Mouse (Mus musculus) limb, embryonic 13.5 days (tissue): Measurements from ENCODE around the gene Cdrt4. TPM values are rescaled to one million over a fixed set of nuclear protein-coding genes. Genes with fewer than 3 reads are reported as not detected.
A peak's percentile ranks its signal among the peaks of the same experiment; 100 is the strongest.

Source experiments
- ATAC-seq: fragments of 200-750 bp; cut with Nextera tagmentation; 2 replicates; pipeline ENCODE4 v1.8.0; 2017; ENCODE audit warnings: low read depth, moderate number of reproducible peaks, moderate TSS enrichment; ENCODE audit not compliant: low FRiP score
- H3K27ac ChIP-seq: fragments of 300-500 bp; sonication (generic); 2 replicates; pipeline ENCODE4 v1.5.1; 2015; ENCODE audit warnings: inconsistent platforms, mild to moderate bottlenecking, moderate library complexity
- H3K27me3 ChIP-seq: fragments of 300-500 bp; sonication (generic); 2 replicates; pipeline ENCODE4 v1.6.1; 2015; ENCODE audit warnings: mild to moderate bottlenecking, inconsistent platforms
- H3K36me3 ChIP-seq: fragments of 300-500 bp; sonication (generic); 2 replicates; pipeline ENCODE4 v1.6.1; 2015; ENCODE audit warnings: inconsistent platforms, mild to moderate bottlenecking, moderate library complexity
- H3K4me1 ChIP-seq: fragments of 300-500 bp; sonication (generic); 2 replicates; pipeline ENCODE4 v1.6.1; 2015; ENCODE audit warnings: inconsistent platforms
- H3K4me2 ChIP-seq: fragments of 300-500 bp; sonication (generic); replicated peaks from 2 replicates; pipeline ENCODE4 v1.6.1; 2015; ENCODE audit warnings: inconsistent platforms, mild to moderate bottlenecking, moderate library complexity
- H3K4me3 ChIP-seq: fragments of 300-500 bp; sonication (generic); 2 replicates; pipeline ENCODE4 v1.5.1; 2015; ENCODE audit warnings: moderate library complexity, mild to moderate bottlenecking, inconsistent platforms
- H3K9ac ChIP-seq: fragments of 300-500 bp; sonication (generic); 2 replicates; pipeline ENCODE4 v1.6.1; 2015; ENCODE audit warnings: mild to moderate bottlenecking, inconsistent platforms
- H3K9me3 ChIP-seq: fragments of 300-500 bp; sonication (generic); 2 replicates; pipeline ENCODE4 v1.6.1; 2016; ENCODE audit warnings: inconsistent platforms
- WGBS: fragments of 180-500 bp; shearing (Covaris S2); methylation state at CpG from one replicate; pipeline ENCODE4 v1.1.7; 2015; 5-methylcytosine and 5-hydroxymethylcytosine counted together
- polyA plus RNA-seq: library from polyadenylated mRNA; unstranded; fragments of >200 nt; fragmentation: Nextera tagmentation; extraction: Ambion mirVana; gene quantifications from 2 replicates; pipeline ENCODE4 v1.2.1, GENCODE M21; 2015

Cdrt4 gene
- polyA plus RNA-seq, 1 experiment from 2014 or later, result 0.62 TPM

DNA sequence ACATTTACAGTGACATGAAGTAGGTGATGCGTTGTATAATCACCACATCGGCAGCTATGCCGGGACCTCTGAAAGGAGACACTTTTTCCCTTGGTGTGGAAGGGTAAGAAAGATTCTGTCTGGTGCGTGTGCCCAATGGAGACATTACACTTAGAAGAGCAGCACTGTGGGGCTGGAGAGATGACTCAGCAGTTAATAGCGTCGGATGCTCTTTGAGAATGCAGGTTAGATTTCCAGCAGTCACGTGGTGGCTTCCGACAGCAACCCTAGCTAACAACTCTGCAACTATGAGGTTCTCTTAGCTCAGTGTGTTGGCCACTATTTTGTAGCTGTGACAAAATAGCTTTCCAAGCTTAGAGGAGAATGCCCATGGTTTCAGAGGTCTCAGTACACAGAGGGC is 49.1 kb downstream of the Cdrt4 start:
- H3K27me3 ChIP-seq, result no peaks in the 10 kb centered on the region
- H3K9ac ChIP-seq, result no peak overlapping the region
- no peak overlapping the region for H3K27ac ChIP-seq
- H3K36me3 ChIP-seq, result no peaks in the 10 kb centered on the region
- H3K4me3 ChIP-seq, result no peak overlapping the region
- no peak for ATAC-seq
- no peak overlapping the region for H3K4me2 ChIP-seq
- peaks cover 41% of the 10 kb centered on the region for H3K4me1 ChIP-seq
- H3K9me3 ChIP-seq, result no peaks in the 10 kb centered on the region
- 90% methylated on average over 8 of the region's 8 CpGs for WGBS

DNA sequence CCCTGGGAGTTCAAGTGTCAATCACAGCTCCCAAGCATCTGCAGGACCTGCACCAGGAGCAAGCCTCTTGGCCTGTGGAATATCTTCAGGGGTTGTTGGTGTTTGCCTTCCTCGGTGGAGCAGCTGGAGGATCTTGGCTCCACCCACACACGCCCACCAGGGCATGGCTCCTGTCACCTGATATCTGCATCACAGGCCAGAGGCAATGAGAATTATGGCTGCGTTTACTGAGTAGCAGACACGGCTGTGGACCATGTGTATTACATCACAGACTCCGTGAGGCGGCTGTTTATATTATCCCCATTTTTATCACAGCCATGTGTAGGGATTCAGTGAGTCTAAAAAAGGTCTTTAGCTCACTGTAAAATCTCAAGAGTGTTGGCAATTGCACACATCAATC is 53.6 kb downstream of the Cdrt4 start:
- WGBS, result 9% methylated on average over 6 of the region's 6 CpGs
- no peaks in the 10 kb centered on the region for H3K9me3 ChIP-seq
- H3K27ac ChIP-seq, result no peak overlapping the region; the same call in 1 of the 2 replicates
- no peak overlapping the region for H3K4me2 ChIP-seq
- no peaks in the 10 kb centered on the region for H3K27me3 ChIP-seq
- no peaks in the 10 kb centered on the region for H3K36me3 ChIP-seq
- H3K4me3 ChIP-seq, result no peak overlapping the region
- H3K4me1 ChIP-seq, result peaks cover 17% of the 10 kb centered on the region
- H3K9ac ChIP-seq, result no peak overlapping the region
- ATAC-seq, result peak; percentile 83

DNA sequence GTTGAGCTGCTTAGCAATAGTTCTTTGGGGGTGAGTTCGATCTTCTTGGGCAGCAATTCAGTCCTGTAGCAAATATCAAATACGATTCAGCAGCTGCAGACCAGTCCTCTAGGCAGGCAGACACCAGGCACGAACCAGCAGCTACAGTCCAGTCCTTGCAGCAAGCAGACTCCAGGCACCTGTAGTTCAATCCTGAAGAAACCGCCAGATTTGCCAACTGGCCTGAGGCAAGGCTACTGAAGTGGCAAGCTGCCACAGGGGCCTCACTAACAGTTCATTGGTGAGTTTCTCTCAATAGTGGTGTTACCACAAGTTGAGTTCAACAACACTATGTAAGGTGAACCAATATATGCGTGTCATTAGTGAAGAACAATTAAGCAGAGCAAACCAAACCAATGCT is 56.4 kb downstream of the Cdrt4 start:
- H3K4me1 ChIP-seq, result peaks cover 17% of the 10 kb centered on the region
- no peaks in the 10 kb centered on the region for H3K36me3 ChIP-seq
- no peak overlapping the region for H3K4me2 ChIP-seq
- ATAC-seq, result no peak
- no peak overlapping the region for H3K9ac ChIP-seq
- no peaks in the 10 kb centered on the region for H3K9me3 ChIP-seq
- no peak overlapping the region for H3K27ac ChIP-seq
- H3K4me3 ChIP-seq, result no peak overlapping the region
- no peaks in the 10 kb centered on the region for H3K27me3 ChIP-seq
- 83% methylated on average over 5 of the region's 5 CpGs for WGBS

DNA sequence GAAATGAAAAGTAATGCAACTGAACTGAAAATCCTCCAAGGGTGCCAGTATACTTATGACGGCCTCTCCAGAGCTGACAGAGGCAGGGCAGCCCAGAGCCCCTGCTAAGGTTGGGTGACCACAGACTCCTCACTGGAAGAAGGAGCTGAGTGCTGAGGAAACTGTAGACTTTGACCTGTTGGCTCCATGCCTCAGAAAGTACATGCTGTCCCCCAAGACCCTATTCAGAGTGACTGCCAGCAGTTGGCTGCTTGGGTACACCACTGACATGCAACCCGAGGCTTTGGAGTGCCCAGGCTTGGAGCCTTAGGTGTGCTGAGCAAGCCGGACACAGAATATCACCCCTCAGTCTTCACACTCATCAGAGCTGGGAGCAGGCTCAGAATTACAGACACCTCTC is 57.0 kb downstream of the Cdrt4 start:
- WGBS, result 85% methylated on average over 3 of the region's 3 CpGs

DNA sequence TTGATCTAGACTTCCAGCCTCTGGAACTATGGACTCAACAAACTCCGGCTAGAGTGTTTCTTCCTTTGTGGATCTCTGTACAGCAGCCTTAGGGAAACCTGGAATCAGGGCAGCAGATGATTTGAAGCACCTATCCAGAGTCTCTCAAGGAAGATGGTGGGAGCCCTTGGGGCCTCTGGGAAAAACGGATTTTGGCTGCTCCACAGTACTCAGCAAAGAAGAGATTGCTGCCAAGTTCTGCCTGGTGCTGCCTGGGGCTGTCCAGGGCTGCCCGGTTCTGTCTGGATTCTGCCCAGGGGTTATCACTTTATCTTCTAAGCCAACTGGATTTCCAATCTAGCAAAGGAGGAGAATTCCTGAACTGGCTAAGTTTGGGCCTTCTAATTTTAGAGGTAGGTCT is 58.8 kb downstream of the Cdrt4 start:
- peaks cover 8% of the 10 kb centered on the region for H3K4me1 ChIP-seq
- H3K27me3 ChIP-seq, result no peaks in the 10 kb centered on the region
- no peak overlapping the region for H3K9ac ChIP-seq
- no peak overlapping the region for H3K27ac ChIP-seq
- no peaks in the 10 kb centered on the region for H3K9me3 ChIP-seq
- ATAC-seq, result no peak
- no peak overlapping the region for H3K4me2 ChIP-seq
- no peaks in the 10 kb centered on the region for H3K36me3 ChIP-seq
- no peak overlapping the region for H3K4me3 ChIP-seq
- 72% methylated on average over 3 of the region's 3 CpGs for WGBS

More for the DNA sequence above, 57.0 kb downstream of the Cdrt4 start:
- H3K36me3 ChIP-seq, result no peaks in the 10 kb centered on the region
- H3K4me2 ChIP-seq, result no peak overlapping the region
- ATAC-seq, result no peak
- H3K27ac ChIP-seq, result no peak overlapping the region
- no peaks in the 10 kb centered on the region for H3K9me3 ChIP-seq
- H3K9ac ChIP-seq, result no peak overlapping the region
- H3K27me3 ChIP-seq, result no peaks in the 10 kb centered on the region
- peaks cover 17% of the 10 kb centered on the region for H3K4me1 ChIP-seq
- H3K4me3 ChIP-seq, result no peak overlapping the region

DNA sequence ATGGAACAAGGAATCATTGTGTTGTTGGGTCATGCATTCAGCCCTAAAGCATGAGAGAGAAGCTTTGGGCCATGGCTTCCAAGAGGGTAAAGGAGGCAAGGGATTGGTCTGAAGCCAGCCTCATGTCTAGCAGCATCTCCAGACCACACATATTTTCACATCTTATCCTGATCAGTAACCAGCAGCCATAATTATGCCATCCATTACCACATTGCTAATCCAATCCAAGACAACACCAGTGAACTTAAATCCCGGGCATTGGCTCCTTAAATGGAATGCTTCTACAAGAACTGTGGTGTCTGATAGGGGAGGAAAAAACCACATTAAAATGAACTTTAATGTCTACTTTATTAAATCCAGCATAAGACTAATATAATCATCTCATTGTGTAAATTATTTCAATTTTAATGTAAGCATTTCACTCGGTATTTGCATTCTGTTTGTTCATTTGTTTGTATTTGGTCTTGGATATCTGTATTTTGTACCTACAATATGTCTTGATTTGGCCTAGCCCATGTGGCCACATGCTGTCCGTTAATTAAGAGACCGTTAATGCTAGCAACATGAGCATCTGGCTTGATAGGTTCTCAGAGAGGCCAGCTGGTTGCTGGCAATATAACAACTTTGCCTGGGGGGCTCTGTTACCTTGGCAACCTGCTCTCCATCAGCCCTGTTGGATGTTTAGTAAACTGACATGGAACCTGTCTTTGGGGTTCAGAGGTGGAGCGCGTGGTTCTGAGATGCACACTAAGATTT is 66.5 kb downstream of the Cdrt4 start:
- H3K4me1 ChIP-seq, result peaks cover 44% of the 10 kb centered on the region
- H3K4me3 ChIP-seq, result no peak overlapping the region
- H3K36me3 ChIP-seq, result no peaks in the 10 kb centered on the region
- ATAC-seq, result no peak
- no peaks in the 10 kb centered on the region for H3K27me3 ChIP-seq
- WGBS, result 40% methylated on average over 6 of the region's 6 CpGs
- H3K27ac ChIP-seq, result no peak overlapping the region
- no peak overlapping the region for H3K4me2 ChIP-seq
- no peak overlapping the region for H3K9ac ChIP-seq
- H3K9me3 ChIP-seq, result no peaks in the 10 kb centered on the region

DNA sequence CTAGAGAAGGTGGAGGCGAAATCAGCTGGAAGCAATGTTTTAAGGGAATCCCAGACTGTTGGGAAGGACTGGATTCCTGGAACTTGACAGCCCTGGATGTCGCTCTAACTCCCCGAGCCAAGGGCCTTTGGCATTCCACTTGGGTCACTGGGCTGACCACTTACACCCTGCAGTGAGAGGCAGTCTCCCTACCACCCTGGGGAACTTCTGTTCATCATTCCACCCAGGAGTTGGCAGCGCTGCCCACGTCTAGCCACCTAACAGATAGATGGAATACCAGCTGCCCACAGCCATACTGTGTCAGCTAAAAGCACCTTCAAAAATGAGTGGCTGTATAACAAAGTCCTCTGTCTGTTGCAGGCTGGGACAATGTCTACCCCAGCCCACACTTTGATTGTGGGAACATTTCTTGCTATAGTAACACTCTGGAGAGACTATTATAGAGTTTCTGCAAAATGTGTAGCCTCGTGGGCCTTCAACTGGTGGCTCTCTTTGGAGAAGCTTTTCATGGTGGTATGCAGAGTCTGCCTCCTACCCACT is 67.2 kb downstream of the Cdrt4 start:
- Histone ChIP-seq H3K4me3 (no peak overlapping the region), H3K4me1 (peaks cover 44% of the 10 kb centered on the region), H3K9me3 (no peaks in the 10 kb centered on the region), H3K27ac (no peak overlapping the region), H3K4me2 (no peak overlapping the region), H3K9ac (no peak overlapping the region), H3K27me3 (no peaks in the 10 kb centered on the region), H3K36me3 (no peaks in the 10 kb centered on the region)
- WGBS, result 75% methylated on average over 6 of the region's 6 CpGs
- no peak for ATAC-seq

GRCm38 (mm10) chr11:63020633-63021032 is 69.6 kb downstream of the Cdrt4 start:
- ATAC-seq, result peak; percentile 44; the same call in 1 of the 2 replicates

DNA sequence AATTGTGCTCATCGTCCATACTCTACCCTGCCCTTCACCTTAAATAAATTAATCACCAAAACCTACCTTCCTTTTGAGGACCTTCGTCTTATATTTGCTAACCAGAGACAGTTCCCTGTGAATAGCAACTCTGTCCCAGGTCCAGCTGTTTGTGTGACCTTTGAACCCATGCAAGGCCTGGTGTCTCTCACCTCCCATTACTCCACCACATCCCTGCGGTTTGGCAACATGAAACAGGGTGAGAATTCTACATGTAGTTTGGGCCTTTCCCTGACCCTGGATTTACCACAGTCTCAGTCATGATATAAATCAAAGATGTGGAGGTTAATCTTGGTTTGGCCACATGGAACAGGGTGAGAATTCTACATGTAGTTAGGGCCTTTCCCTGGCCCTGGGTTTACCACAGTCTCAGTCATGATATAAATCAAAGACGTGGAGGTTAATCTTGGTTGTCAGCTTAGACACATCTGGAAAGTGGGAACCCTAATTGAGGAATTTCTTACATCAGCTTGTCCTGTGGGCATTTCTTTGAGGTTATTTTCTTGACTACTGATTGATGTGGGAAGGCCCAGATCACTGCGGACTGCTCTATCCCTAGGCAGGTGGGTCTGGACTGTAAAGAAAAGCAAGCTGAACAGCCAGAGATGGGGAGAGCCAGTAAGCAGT is 70.3 kb downstream of the Cdrt4 start:
- Histone ChIP-seq H3K4me3 (no peak overlapping the region), H3K36me3 (no peaks in the 10 kb centered on the region), H3K4me2 (no peak overlapping the region), H3K4me1 (peaks cover 63% of the 10 kb centered on the region), H3K9me3 (no peaks in the 10 kb centered on the region), H3K9ac (no peak overlapping the region), H3K27me3 (no peaks in the 10 kb centered on the region), H3K27ac (no peak overlapping the region)
- no peak for ATAC-seq
- WGBS, result 22% methylated on average over 5 of the region's 5 CpGs

More at GRCm38 (mm10) chr11:63020633-63021032, 69.6 kb downstream of the Cdrt4 start:
- Histone ChIP-seq H3K4me2 (no peak overlapping the region), H3K9me3 (no peaks in the 10 kb centered on the region), H3K27me3 (no peaks in the 10 kb centered on the region), H3K36me3 (no peaks in the 10 kb centered on the region), H3K4me3 (no peak overlapping the region), H3K9ac (no peak overlapping the region), H3K4me1 (peaks cover 63% of the 10 kb centered on the region), H3K27ac (no peak overlapping the region)

- no peaks in the 10 kb centered on the region for H3K36me3 ChIP-seq
- no peaks in the 10 kb centered on the region for H3K27me3 ChIP-seq
- no peaks in the 10 kb centered on the region for H3K9me3 ChIP-seq
- H3K9ac ChIP-seq, result no peak overlapping the region
- peaks cover 61% of the 10 kb centered on the region for H3K4me1 ChIP-seq
- H3K4me2 ChIP-seq, result no peak overlapping the region
- WGBS, result 86% methylated on average over 5 of the region's 5 CpGs
- H3K27ac ChIP-seq, result no peak overlapping the region
- H3K4me3 ChIP-seq, result no peak overlapping the region
- ATAC-seq, result no peak
These were observed 72.5 kb downstream of the Cdrt4 start for GRCm38 (mm10) chr11:63023461-63023860.

DNA sequence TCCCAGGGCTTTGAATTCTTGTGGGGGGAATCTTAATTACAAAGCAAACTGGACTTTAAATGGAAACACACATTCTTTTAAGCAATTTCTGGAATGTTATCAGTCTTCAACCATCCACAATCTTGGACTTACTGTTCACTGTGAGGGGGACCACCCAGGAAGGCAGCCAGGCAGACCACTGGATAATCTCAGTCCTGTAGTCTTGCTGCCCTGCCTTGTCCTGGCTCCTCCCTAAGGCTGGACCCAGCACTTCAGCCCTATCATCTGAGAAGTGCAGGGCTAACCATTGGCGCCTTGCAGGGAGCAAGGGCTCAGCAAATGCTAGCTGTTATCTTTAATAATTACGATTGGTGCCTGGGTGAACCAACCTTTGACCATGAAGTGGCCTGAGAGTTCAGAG is 73.1 kb downstream of the Cdrt4 start:
- ATAC-seq, result no peak
- Histone ChIP-seq H3K27ac (no peak overlapping the region), H3K36me3 (no peaks in the 10 kb centered on the region), H3K27me3 (no peaks in the 10 kb centered on the region), H3K4me3 (no peak overlapping the region), H3K4me2 (no peak overlapping the region), H3K9ac (no peak overlapping the region), H3K9me3 (no peaks in the 10 kb centered on the region), H3K4me1 (peaks cover 63% of the 10 kb centered on the region)
- 30% methylated on average over 2 of the region's 2 CpGs for WGBS

GRCm38 (mm10) chr11:63025476-63025875 is 74.5 kb downstream of the Cdrt4 start:
- 74% methylated on average over 6 of the region's 6 CpGs for WGBS
- no peak for ATAC-seq
- Histone ChIP-seq H3K27me3 (no peaks in the 10 kb centered on the region), H3K4me1 (peaks cover 51% of the 10 kb centered on the region), H3K4me2 (no peak overlapping the region), H3K4me3 (no peak overlapping the region), H3K27ac (no peak overlapping the region), H3K9me3 (no peaks in the 10 kb centered on the region), H3K9ac (no peak overlapping the region), H3K36me3 (no peaks in the 10 kb centered on the region)
